Comparison of ENCODE assay signal across 11 mouse cellular contexts in the genomic region with DNA sequence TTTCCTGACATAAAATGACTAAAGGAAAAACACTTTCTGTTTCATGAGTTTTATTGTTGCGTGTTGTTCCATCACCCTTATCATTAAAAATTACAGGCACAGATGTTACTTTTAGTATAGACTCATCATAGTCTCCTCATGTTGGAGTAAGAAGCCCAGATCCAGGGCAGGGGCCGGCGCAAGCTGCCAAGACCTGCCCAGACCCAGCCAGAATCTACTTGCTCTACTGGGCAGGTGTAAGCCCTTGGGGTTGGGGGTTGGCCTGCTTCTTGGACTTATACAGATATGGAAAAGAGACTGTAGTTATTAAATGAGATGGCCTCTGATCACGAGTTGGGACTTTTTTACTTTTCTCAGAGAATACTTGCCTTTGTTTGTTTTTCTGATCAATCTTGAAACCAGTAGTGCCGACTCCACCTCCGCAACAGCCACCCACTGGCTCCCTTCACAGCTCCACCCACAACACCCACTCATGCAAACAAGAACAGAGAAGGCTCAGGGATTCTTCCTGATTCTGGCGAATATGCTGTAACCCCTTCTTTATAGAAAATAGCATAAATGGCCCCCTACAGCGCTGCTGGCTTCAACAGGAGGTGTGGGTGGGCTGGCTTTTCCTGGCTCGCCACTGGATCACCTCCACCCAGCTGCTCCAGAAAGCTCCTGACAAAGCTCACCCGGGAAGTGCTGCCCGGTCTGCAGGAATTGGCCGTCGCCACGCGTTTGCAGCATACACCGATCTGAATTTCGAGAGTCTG.
DNase-seq lines count a peak whose midpoint lies in the region; ATAC-seq and TF ChIP-seq lines count a peak whose summit lies in the region.
"Had no signal": no experiment of that assay in that cellular context is flagged by ENCODE, and none has a peak within 500 bp of the region (broad histone marks: within the 10 kb centered on the region; RNA-seq: fewer than 3 reads in every experiment).

No protein-coding gene starts in this region.

- no peak for ATAC-seq in CD4-positive, CD25-positive, alpha-beta regulatory T cell, adult 4 months
- peak; percentile 77 for ATAC-seq in hindbrain, postnatal 0 days
- ATAC-seq: midbrain, embryonic 13.5 days had no signal

- intact Hi-C loops in left cerebral cortex, postnatal 4 days (cut with DNase I): no loop called here

- H3K9ac ChIP-seq in hindbrain, postnatal 0 days (replicated peaks; ENCODE audit: low read length): no peak overlapping the region
- H3K9ac ChIP-seq: midbrain, embryonic 13.5 days had no signal

- no peaks in the 10 kb centered on the region for H3K27me3 ChIP-seq in hindbrain, postnatal 0 days (ENCODE audit: insufficient read depth, low read length)
- H3K27me3 ChIP-seq in forebrain, embryonic 10.5 days (ENCODE audit: poor library complexity, severe bottlenecking): peaks cover 4% of the 10 kb centered on the region; the same call in 1 of the 2 replicates
- H3K27me3 ChIP-seq: midbrain, embryonic 13.5 days had no signal

- H3K36me3 ChIP-seq in hindbrain, postnatal 0 days (ENCODE audit: insufficient read depth, low read length): no peaks in the 10 kb centered on the region
- H3K36me3 ChIP-seq in forebrain, embryonic 10.5 days (replicated peaks): no peaks in the 10 kb centered on the region
- H3K36me3 ChIP-seq: heart, embryonic 10.5 days; midbrain, embryonic 13.5 days had no signal

- peak overlapping the region; percentile 37 for H3K27ac ChIP-seq in hindbrain, postnatal 0 days
- no peak overlapping the region for H3K27ac ChIP-seq in forebrain, embryonic 10.5 days
- H3K27ac ChIP-seq: heart, embryonic 10.5 days; midbrain, embryonic 13.5 days had no signal

- peaks cover 4% of the 10 kb centered on the region; the same call in 1 of the 2 replicates for H3K4me1 ChIP-seq in hindbrain, postnatal 0 days (ENCODE audit: insufficient read depth, low read length)
- peaks cover 17% of the 10 kb centered on the region for H3K4me1 ChIP-seq in forebrain, embryonic 10.5 days

- H3K4me3 ChIP-seq in hindbrain, postnatal 0 days (ENCODE audit: low read length): no peak overlapping the region
- H3K4me3 ChIP-seq in forebrain, embryonic 10.5 days: no peak overlapping the region
- H3K4me3 ChIP-seq: heart, embryonic 10.5 days; midbrain, embryonic 13.5 days had no signal

- peak; percentile 50 for DNase-seq in CD4-positive, CD25-positive, alpha-beta regulatory T cell, adult 2 months (ENCODE audit: low read depth, low spot score)
- peak; percentile 82 for DNase-seq in left cerebral cortex, postnatal 4 days
- no peak for DNase-seq in left cerebral cortex, adult 11 months (ENCODE audit: low spot score)
- peak; percentile 53 for DNase-seq in hindbrain, postnatal 0 days (ENCODE audit: low spot score)
- DNase-seq in naive thymus-derived CD4-positive, alpha-beta T cell, adult 2 months (ENCODE audit: low read depth): peak; percentile 43
- DNase-seq in right cerebral cortex, postnatal 36 days (ENCODE audit: low spot score in 2 of 2): no peak
- no peak for DNase-seq in forebrain, embryonic 10.5 days (ENCODE audit: extremely low spot score, low spot score)
- DNase-seq: kidney, postnatal 4 days had no signal

- 53% methylated on average over 17 of the region's 17 CpGs for WGBS in hindbrain, postnatal 0 days
- WGBS in forebrain, embryonic 10.5 days: 80% methylated on average over 17 of the region's 17 CpGs

- H3K9me3 ChIP-seq in hindbrain, postnatal 0 days (ENCODE audit: low read length): no peaks in the 10 kb centered on the region
- 0 out of 2 replicates have a peak, but pooled peaks cover 3% of the 10 kb centered on the region for H3K9me3 ChIP-seq in forebrain, embryonic 10.5 days
- H3K9me3 ChIP-seq: heart, embryonic 10.5 days; midbrain, embryonic 13.5 days had no signal

- no peak for TF ChIP-seq CTCF in hindbrain, postnatal 0 days (IDR thresholded peaks at IDR 0.05; ENCODE audit: low read depth)

- H3K4me2 ChIP-seq in hindbrain, postnatal 0 days (ENCODE audit: low read depth, low read length): no peak overlapping the region
- H3K4me2 ChIP-seq: midbrain, embryonic 13.5 days had no signal

Comparison
In these comparisons a context has a peak if more than half of its experiments do, and no peak if none do; other contexts are left out.
1. DNase-seq: peak in CD4-positive, CD25-positive, alpha-beta regulatory T cell, adult 2 months (single experiment), left cerebral cortex, postnatal 4 days (single experiment), hindbrain, postnatal 0 days (single experiment) and naive thymus-derived CD4-positive, alpha-beta T cell, adult 2 months (single experiment); none in left cerebral cortex, adult 11 months (single experiment), right cerebral cortex, postnatal 36 days (0 of 2) and forebrain, embryonic 10.5 days (single experiment).